Mouse (Mus musculus): ENCODE measurements around the gene Bank1. TPM values are rescaled to one million over a fixed set of nuclear protein-coding genes. Genes with fewer than 3 reads are reported as not detected.

The Bank1 gene
- 0.30 and 0.33 TPM in 2 replicates for polyA plus RNA-seq (2015; fragmentation: Nextera tagmentation; extraction: Ambion mirVana)

DNA sequence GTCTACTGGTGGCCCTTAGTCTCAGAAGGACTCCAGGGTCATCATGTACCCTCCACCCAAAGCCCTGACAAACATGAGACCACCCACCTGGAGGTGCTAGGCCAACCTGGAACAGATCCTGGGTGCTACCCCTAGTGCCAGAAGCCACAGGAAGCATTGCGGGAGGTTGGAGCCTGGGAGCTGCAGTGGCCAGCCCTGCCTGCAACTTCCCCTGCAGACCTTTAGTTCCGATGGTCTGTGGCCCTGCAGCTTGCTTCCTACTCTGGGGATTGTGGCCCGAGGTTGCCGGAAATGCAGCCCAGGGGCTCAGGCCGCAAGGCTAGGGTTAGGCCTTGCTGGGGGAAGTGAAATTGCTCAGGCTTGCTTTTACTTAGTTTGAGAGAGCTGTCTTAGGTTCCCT, at the start of gene Bank1:
Gene Bank1, minus strand, starts transcription at position 284 of the 400 bp plus-strand sequence.
- H3K9me3 ChIP-seq (replicated peaks; ENCODE audit: control insufficient read depth, low read length, poor library complexity, severe bottlenecking) = no peaks in the 10 kb centered on the region
- no peak within 1 kb of the TSS for H3K4me2 ChIP-seq (ENCODE audit: low read length)
- WGBS = 78% methylated on average over 5 of the region's 5 CpGs
- H3K4me3 ChIP-seq (ENCODE audit: low read depth, low read length) = no peak within 1 kb of the TSS
- H3K36me3 ChIP-seq (ENCODE audit: control insufficient read depth, insufficient read depth, low read length) = no peaks in the 10 kb centered on the region
- H3K9ac ChIP-seq (ENCODE audit: low read depth, low read length) = no peak within 1 kb of the TSS
- no peak within 1 kb of the TSS for H3K27ac ChIP-seq (ENCODE audit: low read length)
- no peaks in the 10 kb centered on the region for H3K27me3 ChIP-seq (ENCODE audit: control insufficient read depth, insufficient read depth, low read depth, low read length)
- H3K4me1 ChIP-seq (ENCODE audit: control insufficient read depth, insufficient read depth, low read length) = no peaks in the 10 kb centered on the region
- ATAC-seq = no peak

GRCm38 (mm10) chr3:136369916-136370315, 44.0 kb upstream of the Bank1 start:
- Histone ChIP-seq H3K27ac (ENCODE audit: low read length) (no peak overlapping the region), H3K9me3 (replicated peaks; ENCODE audit: control insufficient read depth, low read length, poor library complexity, severe bottlenecking) (no peaks in the 10 kb centered on the region), H3K4me2 (ENCODE audit: low read length) (0 out of 2 replicates have a peak overlapping the region, but pooled peaks have one; percentile 3), H3K4me3 (ENCODE audit: low read depth, low read length) (no peak overlapping the region), H3K4me1 (ENCODE audit: control insufficient read depth, insufficient read depth, low read length) (no peaks in the 10 kb centered on the region), H3K9ac (ENCODE audit: low read depth, low read length) (no peak overlapping the region), H3K36me3 (ENCODE audit: control insufficient read depth, insufficient read depth, low read length) (no peaks in the 10 kb centered on the region), H3K27me3 (ENCODE audit: control insufficient read depth, insufficient read depth, low read depth, low read length) (no peaks in the 10 kb centered on the region)
- WGBS = 71% methylated on average over 11 of the region's 11 CpGs
- ATAC-seq = no peak

GRCm38 (mm10) chr3:136369466-136369865, 43.6 kb upstream of the Bank1 start:
- ATAC-seq = no peak
- Histone ChIP-seq H3K9ac (ENCODE audit: low read depth, low read length) (no peak overlapping the region), H3K4me2 (ENCODE audit: low read length) (no peak overlapping the region), H3K4me1 (ENCODE audit: control insufficient read depth, insufficient read depth, low read length) (no peaks in the 10 kb centered on the region), H3K4me3 (ENCODE audit: low read depth, low read length) (no peak overlapping the region), H3K27ac (ENCODE audit: low read length) (no peak overlapping the region), H3K27me3 (ENCODE audit: control insufficient read depth, insufficient read depth, low read depth, low read length) (no peaks in the 10 kb centered on the region), H3K9me3 (replicated peaks; ENCODE audit: control insufficient read depth, low read length, poor library complexity, severe bottlenecking) (no peaks in the 10 kb centered on the region), H3K36me3 (ENCODE audit: control insufficient read depth, insufficient read depth, low read length) (no peaks in the 10 kb centered on the region)
- 72% methylated on average over 9 of the region's 9 CpGs for WGBS

DNA sequence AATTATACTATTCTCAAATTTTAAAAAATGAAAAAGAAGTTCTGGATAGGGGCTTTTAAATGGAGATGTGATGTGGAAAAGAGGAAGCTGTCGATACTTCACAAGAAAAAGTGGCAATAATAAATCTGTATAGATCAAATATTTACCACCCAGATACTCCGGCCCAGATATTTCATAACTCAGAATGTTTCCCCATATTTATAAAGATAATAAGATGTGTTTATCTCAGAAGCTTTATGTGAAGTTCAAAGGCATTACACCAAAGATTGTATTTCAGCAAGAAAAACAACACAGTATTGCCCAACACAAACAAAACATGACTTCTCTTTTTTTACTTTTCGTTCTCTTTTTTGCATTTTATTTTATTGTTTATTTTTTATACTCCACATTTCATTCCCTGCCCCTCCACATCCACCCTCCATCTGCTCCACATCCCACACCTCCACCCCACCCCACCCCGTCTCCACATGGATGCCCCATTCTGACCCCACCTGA, 42.7 kb upstream of the Bank1 start:
- Histone ChIP-seq H3K4me1 (ENCODE audit: control insufficient read depth, insufficient read depth, low read length) (no peaks in the 10 kb centered on the region), H3K27ac (ENCODE audit: low read length) (no peak overlapping the region), H3K4me2 (ENCODE audit: low read length) (no peak overlapping the region), H3K4me3 (ENCODE audit: low read depth, low read length) (no peak overlapping the region), H3K9me3 (replicated peaks; ENCODE audit: control insufficient read depth, low read length, poor library complexity, severe bottlenecking) (no peaks in the 10 kb centered on the region), H3K27me3 (ENCODE audit: control insufficient read depth, insufficient read depth, low read depth, low read length) (no peaks in the 10 kb centered on the region), H3K9ac (ENCODE audit: low read depth, low read length) (no peak overlapping the region), H3K36me3 (ENCODE audit: control insufficient read depth, insufficient read depth, low read length) (no peaks in the 10 kb centered on the region)
- ATAC-seq = no peak
- 93% methylated on average over 4 of the region's 4 CpGs for WGBS

DNA sequence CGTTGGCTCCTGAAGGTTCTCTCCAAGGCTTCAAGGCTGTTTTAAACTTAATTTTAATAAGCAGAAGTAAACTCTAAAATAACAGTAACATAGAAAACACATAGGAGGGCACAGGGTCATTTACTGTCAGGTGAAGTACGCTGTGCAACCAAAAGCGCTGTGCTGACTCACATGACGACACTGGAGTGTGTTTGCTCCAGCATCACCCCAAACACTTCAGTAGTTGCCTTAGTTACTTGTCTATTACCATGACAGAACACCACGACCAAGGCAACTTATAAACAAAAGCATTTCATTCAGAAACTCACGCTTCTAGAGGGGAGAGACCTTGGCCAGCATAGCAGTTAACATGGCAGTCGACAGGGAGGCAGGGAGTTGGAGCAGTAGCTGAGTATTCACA, 23.8 kb upstream of the Bank1 start:
- no peak for ATAC-seq
- Histone ChIP-seq H3K4me3 (ENCODE audit: low read depth, low read length) (no peak overlapping the region), H3K27me3 (ENCODE audit: control insufficient read depth, insufficient read depth, low read depth, low read length) (no peaks in the 10 kb centered on the region), H3K9ac (ENCODE audit: low read depth, low read length) (no peak overlapping the region), H3K36me3 (ENCODE audit: control insufficient read depth, insufficient read depth, low read length) (no peaks in the 10 kb centered on the region), H3K4me1 (ENCODE audit: control insufficient read depth, insufficient read depth, low read length) (no peaks in the 10 kb centered on the region), H3K27ac (ENCODE audit: low read length) (no peak overlapping the region), H3K9me3 (replicated peaks; ENCODE audit: control insufficient read depth, low read length, poor library complexity, severe bottlenecking) (no peaks in the 10 kb centered on the region), H3K4me2 (ENCODE audit: low read length) (no peak overlapping the region)
- 73% methylated on average over 7 of the region's 7 CpGs for WGBS

- no peaks in the 10 kb centered on the region for H3K4me1 ChIP-seq (ENCODE audit: control insufficient read depth, insufficient read depth, low read length)
- no peak overlapping the region for H3K4me2 ChIP-seq (ENCODE audit: low read length)
- H3K9ac ChIP-seq (ENCODE audit: low read depth, low read length) = no peak overlapping the region
- 75% methylated on average over 1 of the region's 1 CpGs for WGBS
- H3K4me3 ChIP-seq (ENCODE audit: low read depth, low read length) = no peak overlapping the region
- no peak overlapping the region for H3K27ac ChIP-seq (ENCODE audit: low read length)
- H3K36me3 ChIP-seq (ENCODE audit: control insufficient read depth, insufficient read depth, low read length) = no peaks in the 10 kb centered on the region
- ATAC-seq = no peak
- no peaks in the 10 kb centered on the region for H3K9me3 ChIP-seq (replicated peaks; ENCODE audit: control insufficient read depth, low read length, poor library complexity, severe bottlenecking)
- H3K27me3 ChIP-seq (ENCODE audit: control insufficient read depth, insufficient read depth, low read depth, low read length) = no peaks in the 10 kb centered on the region
Observed at GRCm38 (mm10) chr3:136348611-136349010, 22.7 kb upstream of the Bank1 start.

- Histone ChIP-seq H3K9me3 (replicated peaks; ENCODE audit: control insufficient read depth, low read length, poor library complexity, severe bottlenecking) (no peaks in the 10 kb centered on the region), H3K27me3 (ENCODE audit: control insufficient read depth, insufficient read depth, low read depth, low read length) (no peaks in the 10 kb centered on the region), H3K36me3 (ENCODE audit: control insufficient read depth, insufficient read depth, low read length) (no peaks in the 10 kb centered on the region), H3K27ac (ENCODE audit: low read length) (no peak overlapping the region), H3K4me2 (ENCODE audit: low read length) (no peak overlapping the region), H3K9ac (ENCODE audit: low read depth, low read length) (no peak overlapping the region), H3K4me1 (ENCODE audit: control insufficient read depth, insufficient read depth, low read length) (no peaks in the 10 kb centered on the region), H3K4me3 (ENCODE audit: low read depth, low read length) (no peak overlapping the region)
- 85% methylated on average over 1 of the region's 1 CpGs for WGBS
- no peak for ATAC-seq
Observed at GRCm38 (mm10) chr3:136347277-136347676, 21.4 kb upstream of the Bank1 start.

DNA sequence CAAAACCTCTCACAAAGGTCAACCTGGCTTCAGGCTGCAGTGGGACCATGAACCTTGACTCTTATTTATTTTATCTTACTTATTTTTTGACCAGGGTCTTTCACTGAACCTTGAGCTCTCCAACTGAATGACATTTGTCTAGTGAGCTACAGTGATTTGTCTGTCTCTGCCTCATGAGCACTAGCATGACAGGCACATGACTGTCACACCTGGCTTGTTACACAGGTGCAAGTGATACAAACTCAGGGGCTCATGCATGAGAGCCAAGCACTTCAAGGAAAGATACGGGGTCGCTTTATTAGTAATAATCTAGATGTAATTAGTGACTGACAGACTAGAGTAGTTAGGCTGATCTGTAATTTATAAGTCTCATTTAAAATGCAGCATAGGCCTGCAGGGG, 16.0 kb upstream of the Bank1 start:
- H3K9ac ChIP-seq (ENCODE audit: low read depth, low read length) = no peak overlapping the region
- H3K4me1 ChIP-seq (ENCODE audit: control insufficient read depth, insufficient read depth, low read length) = no peaks in the 10 kb centered on the region
- no peaks in the 10 kb centered on the region for H3K27me3 ChIP-seq (ENCODE audit: control insufficient read depth, insufficient read depth, low read depth, low read length)
- no peak overlapping the region for H3K4me2 ChIP-seq (ENCODE audit: low read length)
- no peaks in the 10 kb centered on the region for H3K36me3 ChIP-seq (ENCODE audit: control insufficient read depth, insufficient read depth, low read length)
- 86% methylated on average over 2 of the region's 2 CpGs for WGBS
- ATAC-seq = no peak
- no peaks in the 10 kb centered on the region for H3K9me3 ChIP-seq (replicated peaks; ENCODE audit: control insufficient read depth, low read length, poor library complexity, severe bottlenecking)
- H3K4me3 ChIP-seq (ENCODE audit: low read depth, low read length) = no peak overlapping the region
- no peak overlapping the region for H3K27ac ChIP-seq (ENCODE audit: low read length)

GRCm38 (mm10) chr3:136339896-136340295, 14.0 kb upstream of the Bank1 start:
- Histone ChIP-seq H3K27ac (ENCODE audit: low read length) (no peak overlapping the region), H3K4me2 (ENCODE audit: low read length) (no peak overlapping the region), H3K27me3 (ENCODE audit: control insufficient read depth, insufficient read depth, low read depth, low read length) (no peaks in the 10 kb centered on the region), H3K36me3 (ENCODE audit: control insufficient read depth, insufficient read depth, low read length) (no peaks in the 10 kb centered on the region), H3K9ac (ENCODE audit: low read depth, low read length) (no peak overlapping the region), H3K4me3 (ENCODE audit: low read depth, low read length) (no peak overlapping the region), H3K4me1 (ENCODE audit: control insufficient read depth, insufficient read depth, low read length) (no peaks in the 10 kb centered on the region), H3K9me3 (replicated peaks; ENCODE audit: control insufficient read depth, low read length, poor library complexity, severe bottlenecking) (no peaks in the 10 kb centered on the region)
- ATAC-seq = no peak
- WGBS = 84% methylated on average over 2 of the region's 2 CpGs
